Mouse (Mus musculus) forebrain, embryonic 16.5 days (tissue): ENCODE measurements around the gene Stk11. TPM values are rescaled to one million over a fixed set of nuclear protein-coding genes. Genes with fewer than 3 reads are reported as not detected.

Experiments
- ATAC-seq: fragments of 200-750 bp; cut with Nextera tagmentation; 2 replicates; pipeline ENCODE4 v1.8.0; 2017; ENCODE audit warnings: mild to moderate bottlenecking, moderate library complexity
- H3K27ac ChIP-seq: fragments of 300-500 bp; sonication (generic); 2 replicates; pipeline ENCODE4 v1.5.1; 2014; ENCODE audit warnings: low read length, control low read depth
- H3K27me3 ChIP-seq: fragments of 300-500 bp; sonication (generic); replicated peaks from 2 replicates; pipeline ENCODE4 v1.6.1; 2014; ENCODE audit warnings: low read length; ENCODE audit not compliant: control insufficient read depth, insufficient read depth
- H3K36me3 ChIP-seq: fragments of 300-500 bp; sonication (generic); 2 replicates; pipeline ENCODE4 v1.6.1; 2014; ENCODE audit not compliant: control insufficient read depth, insufficient read depth
- H3K4me1 ChIP-seq: fragments of 300-500 bp; sonication (generic); replicated peaks from 2 replicates; pipeline ENCODE4 v1.6.1; 2014; ENCODE audit warnings: low read length; ENCODE audit not compliant: control insufficient read depth, insufficient read depth
- H3K4me2 ChIP-seq: fragments of 300-500 bp; sonication (generic); 2 replicates; pipeline ENCODE4 v1.6.1; 2014; ENCODE audit warnings: mild to moderate bottlenecking, low read length, control low read depth
- H3K4me3 ChIP-seq: fragments of 300-500 bp; sonication (generic); replicated peaks from 2 replicates; pipeline ENCODE4 v1.5.1; 2014; ENCODE audit warnings: mild to moderate bottlenecking, low read length, control low read depth
- H3K9ac ChIP-seq: fragments of 300-500 bp; sonication (generic); replicated peaks from 2 replicates; pipeline ENCODE4 v1.6.1; 2014; ENCODE audit warnings: low read depth, low read length, control low read depth
- H3K9me3 ChIP-seq: fragments of 300-500 bp; sonication (generic); 2 replicates; pipeline ENCODE4 v1.6.1; 2016; ENCODE audit warnings: low read length; ENCODE audit not compliant: control insufficient read depth
- WGBS: fragments of 180-500 bp; shearing (Covaris S2); extraction: QIAGEN DNeasy Blood & Tissue Kit; methylation state at CpG from one replicate; pipeline ENCODE4 v1.1.7; 2014; 5-methylcytosine and 5-hydroxymethylcytosine counted together
- polyA plus RNA-seq: library from polyadenylated mRNA; unstranded; fragments of >200 nt; fragmentation: Nextera tagmentation; extraction: Ambion mirVana; gene quantifications from 2 replicates; pipeline ENCODE4 v1.2.1, GENCODE M21; 2015

Gene Stk11
- polyA plus RNA-seq, 1 experiment from 2014 or later, result 18.0 TPM

DNA sequence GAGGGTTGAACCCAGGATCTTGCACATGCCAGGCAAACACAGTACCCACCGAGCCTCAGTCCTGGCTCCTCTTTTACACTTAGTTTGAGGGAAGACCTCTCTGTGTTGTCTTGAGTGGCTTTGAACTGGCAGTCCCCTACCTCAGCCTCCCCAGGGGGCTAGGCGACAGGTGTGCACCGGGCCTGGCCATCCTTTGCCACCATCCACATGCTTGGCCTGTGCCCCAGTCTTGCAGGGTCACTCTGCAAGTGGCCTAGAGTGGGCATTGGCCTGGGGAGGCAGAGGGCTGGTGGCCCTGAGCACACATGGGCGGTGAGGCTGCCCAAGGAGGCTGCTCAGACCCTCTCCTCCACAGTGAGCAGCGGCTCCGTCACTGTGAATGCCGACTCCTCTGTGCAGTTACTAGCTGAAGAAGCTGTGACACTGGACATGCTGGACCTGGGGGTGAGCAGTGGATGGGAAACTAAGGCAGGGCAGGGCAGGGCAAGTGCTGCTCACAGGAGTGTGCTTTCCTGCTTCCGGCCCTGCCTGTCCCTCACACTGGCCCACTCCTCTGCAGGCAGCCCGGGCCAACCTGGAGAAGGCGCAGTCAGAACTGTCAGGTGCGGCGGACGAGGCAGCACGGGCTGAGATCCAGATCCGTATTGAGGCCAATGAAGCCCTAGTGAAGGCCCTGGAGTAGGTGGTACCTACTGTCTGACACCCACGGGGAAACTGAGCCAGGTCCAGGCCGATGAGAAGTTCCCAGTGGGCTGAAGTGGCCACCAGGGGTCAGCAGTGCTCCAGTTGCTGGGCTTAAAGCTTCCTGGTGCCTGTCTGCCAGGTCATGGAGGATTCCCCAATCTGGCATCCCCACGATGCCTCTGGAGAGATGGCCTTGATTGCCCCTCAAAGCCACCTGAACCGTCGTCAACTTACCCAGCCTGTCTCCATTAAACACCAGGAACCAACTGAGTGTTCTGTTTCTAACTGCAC lies 29.5 kb downstream of the Stk11 start:
- Histone ChIP-seq H3K9ac (no peak overlapping the region), H3K27ac (0 out of 2 replicates have a peak overlapping the region, but pooled peaks have one; percentile 14)

GRCm38 (mm10) chr10:80145896-80146295 lies 30.3 kb downstream of the Stk11 start:
- Histone ChIP-seq H3K9me3 (no peaks in the 10 kb centered on the region), H3K4me1 (peaks cover 38% of the 10 kb centered on the region), H3K36me3 (no peaks in the 10 kb centered on the region), H3K4me2 (no peak overlapping the region), H3K9ac (no peak overlapping the region), H3K27ac (peak overlapping the region; percentile 14; the same call in 1 of the 2 replicates), H3K4me3 (no peak overlapping the region), H3K27me3 (no peaks in the 10 kb centered on the region)
- 85% methylated on average over 6 of the region's 6 CpGs for WGBS
- ATAC-seq, result no peak

More for the DNA sequence above, 29.5 kb downstream of the Stk11 start:
- Histone ChIP-seq H3K4me2 (no peak overlapping the region), H3K4me3 (no peak overlapping the region), H3K27me3 (no peaks in the 10 kb centered on the region), H3K4me1 (peaks cover 41% of the 10 kb centered on the region), H3K9me3 (no peaks in the 10 kb centered on the region), H3K36me3 (no peaks in the 10 kb centered on the region)
- no peak for ATAC-seq
- WGBS, result 73% methylated on average over 20 of the region's 20 CpGs

DNA sequence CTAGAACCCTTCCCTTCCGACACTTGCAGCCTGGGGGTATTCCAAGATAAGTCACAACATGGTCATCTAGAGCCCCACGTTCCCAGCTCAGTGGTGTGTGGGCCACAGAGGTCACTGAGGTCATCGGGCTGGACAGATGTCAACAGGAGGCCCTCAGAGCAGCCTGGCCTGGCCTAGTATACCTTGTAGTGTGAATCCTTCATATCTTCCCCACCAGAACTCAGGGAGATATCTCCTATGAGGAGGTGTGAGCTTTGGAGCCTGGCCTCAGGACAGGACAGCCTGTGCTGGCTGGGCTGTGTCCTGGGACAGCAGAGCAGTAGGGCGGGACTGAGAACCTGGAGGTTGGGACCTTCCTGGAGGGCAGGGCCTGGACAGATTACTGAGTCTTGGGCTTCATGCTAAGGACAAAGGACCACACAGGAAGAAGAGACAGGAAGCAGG lies 31.0 kb downstream of the Stk11 start:
- no peaks in the 10 kb centered on the region for H3K36me3 ChIP-seq
- peaks cover 31% of the 10 kb centered on the region for H3K4me1 ChIP-seq
- no peak overlapping the region for H3K9ac ChIP-seq
- H3K27ac ChIP-seq, result no peak overlapping the region
- H3K4me2 ChIP-seq, result no peak overlapping the region
- H3K4me3 ChIP-seq, result no peak overlapping the region
- ATAC-seq, result no peak
- 81% methylated on average over 4 of the region's 4 CpGs for WGBS
- no peaks in the 10 kb centered on the region for H3K27me3 ChIP-seq
- H3K9me3 ChIP-seq, result no peaks in the 10 kb centered on the region

DNA sequence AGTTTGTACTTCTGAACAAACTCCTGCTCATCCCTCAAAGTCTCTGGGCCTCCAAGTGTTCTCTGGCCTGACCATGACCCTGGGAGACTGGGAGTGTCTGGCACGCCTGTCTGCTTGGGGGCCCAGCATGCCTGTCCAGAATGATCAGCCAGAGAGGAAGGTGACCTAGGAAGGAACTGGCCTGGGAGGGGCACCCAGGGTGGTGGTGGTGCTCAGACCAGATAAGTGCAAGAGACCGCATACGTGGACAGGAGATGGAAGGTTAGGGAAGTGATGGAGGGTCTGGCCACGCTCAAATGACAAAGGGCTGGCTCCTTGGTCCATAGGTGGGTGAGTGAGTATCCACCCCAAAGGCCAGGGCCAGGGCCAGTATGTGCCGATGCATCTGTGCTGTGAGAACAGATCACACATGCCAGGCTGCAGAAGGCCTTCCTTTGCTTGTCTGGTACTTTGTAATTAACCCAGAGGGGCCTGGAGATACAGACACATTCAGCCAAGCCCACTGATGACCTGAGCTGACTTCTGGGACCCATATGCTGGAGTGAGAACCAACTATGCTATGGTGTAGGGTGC lies 31.6 kb downstream of the Stk11 start:
- Histone ChIP-seq H3K9ac (no peak overlapping the region), H3K4me2 (no peak overlapping the region), H3K36me3 (no peaks in the 10 kb centered on the region), H3K4me1 (peaks cover 30% of the 10 kb centered on the region), H3K27me3 (no peaks in the 10 kb centered on the region), H3K27ac (peak overlapping the region; percentile 100), H3K9me3 (no peaks in the 10 kb centered on the region), H3K4me3 (no peak overlapping the region)
- WGBS, result 76% methylated on average over 5 of the region's 5 CpGs
- no peak for ATAC-seq

GRCm38 (mm10) chr10:80147719-80148601 lies 32.4 kb downstream of the Stk11 start, which contains the start of gene Midn:
Gene Midn, plus strand, starts transcription at chr10:80148272.
- Histone ChIP-seq H3K9me3 (no peaks in the 10 kb centered on the region), H3K4me3 (peak within 1 kb of the TSS; percentile 63), H3K4me2 (peak within 1 kb of the TSS; percentile 70), H3K27ac (peak within 1 kb of the TSS; percentile 100), H3K4me1 (peaks cover 31% of the 10 kb centered on the region), H3K36me3 (no peaks in the 10 kb centered on the region), H3K27me3 (no peaks in the 10 kb centered on the region), H3K9ac (peak within 1 kb of the TSS; percentile 98)
- under 1% methylated on average over 38 of the region's 42 CpGs for WGBS
- peak; percentile 11 for ATAC-seq

DNA sequence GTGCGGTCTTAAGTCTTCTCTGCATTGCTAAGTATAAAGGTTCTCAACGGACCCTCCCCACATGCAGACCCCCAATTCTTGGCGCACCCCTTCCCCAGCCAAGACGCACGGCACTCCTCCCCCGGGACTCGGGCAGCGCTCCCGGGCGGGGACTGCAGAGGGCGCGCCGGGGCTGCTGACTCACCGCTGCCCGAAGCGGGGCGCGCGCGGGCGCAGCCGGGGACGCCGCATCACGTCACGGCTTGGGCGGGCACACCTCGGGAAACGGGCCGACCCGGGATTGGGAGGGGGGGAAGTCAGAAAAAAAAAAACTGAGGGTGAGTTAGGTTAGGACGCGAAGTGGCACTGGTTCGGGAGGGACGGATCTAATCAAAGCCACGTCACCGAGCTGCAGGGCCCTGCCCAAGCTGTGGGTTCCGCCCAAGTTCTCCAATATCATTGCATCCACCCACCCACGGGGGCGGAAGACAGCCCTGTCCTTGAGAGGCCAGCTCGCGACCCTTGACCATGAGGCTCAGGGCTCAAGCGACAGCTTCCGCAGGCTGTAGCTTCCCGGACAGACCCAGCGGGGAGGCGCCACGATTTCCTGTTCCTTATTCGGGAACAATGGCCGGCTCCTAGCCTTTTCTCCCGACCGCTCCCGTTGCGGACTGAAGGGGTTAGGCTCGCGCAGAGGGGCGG lies 33.1 kb downstream of the Stk11 start:
- Histone ChIP-seq H3K4me1 (peaks cover 34% of the 10 kb centered on the region), H3K4me2 (peak overlapping the region; percentile 70), H3K36me3 (peaks cover under 1% of the 10 kb centered on the region), H3K9ac (peak overlapping the region; percentile 98), H3K4me3 (peak overlapping the region; percentile 63), H3K27me3 (no peaks in the 10 kb centered on the region), H3K27ac (peak overlapping the region; percentile 100), H3K9me3 (no peaks in the 10 kb centered on the region)
- ATAC-seq, result peak; percentile 51
- WGBS, result under 1% methylated on average over 57 of the region's 57 CpGs

- peaks cover 41% of the 10 kb centered on the region for H3K4me1 ChIP-seq
- ATAC-seq, result peak; percentile 84
- H3K4me2 ChIP-seq, result peak overlapping the region; percentile 94
- WGBS, result under 1% methylated on average over 88 of the region's 88 CpGs
- peaks cover 9% of the 10 kb centered on the region for H3K36me3 ChIP-seq
- H3K27me3 ChIP-seq, result no peaks in the 10 kb centered on the region
- H3K27ac ChIP-seq, result peak overlapping the region; percentile 100
- H3K9me3 ChIP-seq, result no peaks in the 10 kb centered on the region
- H3K4me3 ChIP-seq, result peak overlapping the region; percentile 63
- peak overlapping the region; percentile 98 for H3K9ac ChIP-seq
Measured at GRCm38 (mm10) chr10:80149291-80150225, 34.0 kb downstream of the Stk11 start.
